Mouse (Mus musculus) gastrocnemius, postnatal 14 days (tissue): ENCODE measurements around the gene Aebp2. TPM values are rescaled to one million over a fixed set of nuclear protein-coding genes. Genes with fewer than 3 reads are reported as not detected.
"Not testable (repeated sequence)": the region's sequence is repeated elsewhere in the genome, so short reads cannot be mapped to it uniquely, and the experiment has no call there.

Experiments
- DNase-seq: peaks from one replicate; pipeline ENCODE4 v3.0.0; 2021; ENCODE audit warnings: mixed read lengths
- intact Hi-C: fragments of 180-260 bp; cut with DNase I; formaldehyde crosslinking; loops from one replicate; pipeline ENCODE4 v1.15.1; 2025; ENCODE audit warnings: low total_unique reads
- total RNA-seq, 2 experiments: library from RNA; stranded (reverse); gene quantifications; 2 replicates each; pipeline ENCODE4 v1.2.3; 2021

Aebp2 gene
- total RNA-seq, 2 experiments from 2014 or later: 29.9 to 32.0 TPM

- intact Hi-C loops: no loop called here
- no peak for DNase-seq
These were observed 13.8 kb downstream of the Aebp2 start for GRCm38 (mm10) chr6:140636290-140636689.

DNA sequence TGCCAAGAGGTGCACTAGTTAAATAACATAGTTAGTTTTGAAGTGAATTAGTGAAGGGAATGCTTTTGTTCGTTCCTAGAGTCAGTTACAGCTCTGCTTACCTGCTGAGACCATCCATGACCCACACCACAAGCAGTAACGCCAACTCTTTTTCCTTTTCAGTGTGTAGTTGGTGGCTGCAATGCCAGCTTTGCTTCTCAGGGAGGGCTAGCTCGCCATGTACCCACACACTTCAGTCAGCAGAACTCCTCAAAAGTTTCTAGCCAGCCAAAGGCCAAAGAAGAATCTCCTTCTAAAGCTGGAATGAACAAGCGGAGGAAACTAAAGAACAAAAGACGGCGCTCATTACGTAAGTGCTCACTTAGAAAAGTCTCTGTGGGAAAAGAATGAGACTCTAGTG lies 19.5 kb downstream of the Aebp2 start:
- DNase-seq: no peak
- intact Hi-C loops: no loop called here

- intact Hi-C loops: no loop called here
- no peak for DNase-seq
These were observed 20.2 kb downstream of the Aebp2 start for GRCm38 (mm10) chr6:140642655-140643054.

DNA sequence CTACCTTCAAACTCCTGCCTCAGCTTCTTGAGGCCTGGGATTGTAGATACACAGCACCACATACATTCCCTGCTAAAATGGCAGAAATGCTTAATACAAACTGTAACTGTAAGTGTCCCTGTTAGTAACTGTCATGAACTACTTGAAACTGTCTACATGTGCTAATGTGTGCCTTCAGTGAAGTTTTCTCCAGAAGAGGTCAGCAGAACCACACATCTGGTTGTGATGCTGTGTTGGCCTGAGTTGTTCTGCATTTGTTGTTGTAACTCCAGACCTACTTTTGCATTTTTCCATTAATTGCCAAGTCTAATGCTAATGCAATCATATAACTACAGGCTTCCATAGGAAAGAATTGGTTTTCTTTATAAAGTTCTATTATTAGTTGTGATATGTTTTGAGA lies 23.5 kb downstream of the Aebp2 start:
- intact Hi-C loops: no loop called here
- DNase-seq: no peak

DNA sequence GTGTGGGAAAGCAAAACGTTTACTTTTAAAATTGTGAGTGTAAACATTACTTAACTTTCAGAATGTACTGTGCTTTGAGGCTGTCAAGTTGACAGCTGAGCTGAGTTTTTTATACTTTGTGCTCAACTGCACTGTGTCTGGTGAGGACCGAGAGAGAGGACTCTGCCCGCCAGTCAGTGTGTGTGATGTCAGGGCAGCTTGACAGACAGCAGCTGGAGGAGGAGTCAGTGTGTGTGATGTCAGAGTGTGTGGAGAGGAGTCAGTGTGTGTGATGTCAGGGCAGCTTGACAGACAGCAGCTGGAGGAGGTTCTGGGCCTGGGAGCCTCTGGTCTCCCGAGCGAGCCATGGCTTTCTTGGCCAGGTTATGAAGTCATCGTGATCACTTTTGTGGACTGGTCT lies 24.4 kb downstream of the Aebp2 start:
- intact Hi-C loops: no loop called here
- DNase-seq: no peak

- no peak for DNase-seq
- intact Hi-C loops: no loop called here
These were observed 27.3 kb downstream of the Aebp2 start for GRCm38 (mm10) chr6:140649812-140650211.

GRCm38 (mm10) chr6:140651923-140652322 lies 29.5 kb downstream of the Aebp2 start:
- DNase-seq: no peak
- intact Hi-C loops: no loop called here

DNA sequence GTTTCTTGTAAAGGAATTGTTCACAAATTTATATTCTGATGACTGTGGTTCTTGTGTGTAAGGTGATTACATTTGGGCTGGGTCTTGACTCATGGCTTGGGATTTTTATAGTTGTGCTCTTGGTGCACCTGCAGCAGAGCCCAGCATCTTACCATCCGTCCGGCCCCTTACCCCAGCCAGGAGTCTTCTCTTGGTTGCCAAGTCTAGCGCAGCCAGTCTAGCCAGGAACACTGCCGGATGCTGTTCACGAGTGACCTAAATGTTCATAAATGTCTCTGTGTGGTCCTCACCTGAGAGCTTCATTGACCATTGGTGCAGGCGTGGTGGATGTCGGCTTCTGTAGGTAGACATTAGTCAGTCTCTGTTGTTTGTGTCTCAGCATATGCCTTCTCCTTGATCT lies 33.0 kb downstream of the Aebp2 start:
- no peak for DNase-seq
- intact Hi-C loops: no loop called here

DNA sequence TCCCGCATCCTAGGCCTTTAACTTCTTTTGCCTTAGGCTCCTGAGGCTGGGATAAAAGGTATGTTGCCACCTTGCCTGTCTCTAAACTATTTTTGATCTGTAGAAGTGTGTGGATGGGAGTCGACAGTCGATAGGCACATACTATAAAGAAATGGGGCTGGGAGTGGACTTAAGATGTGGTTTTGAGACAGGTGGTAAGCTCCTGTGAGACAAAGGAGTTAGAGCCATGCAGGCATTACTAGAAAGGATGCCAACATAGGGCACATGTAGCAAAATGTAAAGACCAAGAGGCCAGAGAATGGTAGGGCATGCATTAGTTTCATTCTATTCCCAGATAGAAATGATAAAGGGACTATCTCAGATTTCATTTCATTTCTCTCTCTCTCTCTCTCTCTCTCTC lies 34.5 kb downstream of the Aebp2 start:
- DNase-seq: no peak
- intact Hi-C loops: no loop called here

DNA sequence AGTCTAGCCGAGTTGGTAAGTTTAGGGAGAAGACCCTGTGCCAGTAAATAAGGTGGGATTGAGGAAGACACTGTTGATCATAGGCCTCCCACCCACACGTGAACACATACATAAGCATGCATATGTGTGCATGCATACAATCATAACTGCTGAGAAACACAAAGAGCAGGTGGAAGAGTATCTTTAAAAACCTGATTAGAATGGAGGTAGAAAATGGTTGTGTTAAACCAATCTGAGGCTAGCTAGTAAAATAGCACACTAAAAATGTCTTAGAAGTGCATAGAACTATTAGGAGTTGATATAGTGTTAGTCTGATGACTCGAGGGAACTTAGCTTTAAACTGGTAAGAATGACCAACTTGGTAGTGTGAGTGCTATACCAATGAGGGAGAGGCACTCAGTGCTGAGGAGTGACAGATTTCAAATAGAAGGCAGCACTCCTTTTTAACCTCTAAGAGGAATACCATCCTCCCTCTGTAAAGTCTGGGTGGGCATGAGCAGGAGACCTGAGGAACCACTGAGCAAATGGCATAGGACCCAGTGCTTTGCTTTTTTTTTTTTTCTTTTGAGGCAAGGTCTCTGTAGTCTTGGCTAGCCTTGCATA lies 35.6 kb downstream of the Aebp2 start:
- DNase-seq: no peak
- intact Hi-C loops: no loop called here

DNA sequence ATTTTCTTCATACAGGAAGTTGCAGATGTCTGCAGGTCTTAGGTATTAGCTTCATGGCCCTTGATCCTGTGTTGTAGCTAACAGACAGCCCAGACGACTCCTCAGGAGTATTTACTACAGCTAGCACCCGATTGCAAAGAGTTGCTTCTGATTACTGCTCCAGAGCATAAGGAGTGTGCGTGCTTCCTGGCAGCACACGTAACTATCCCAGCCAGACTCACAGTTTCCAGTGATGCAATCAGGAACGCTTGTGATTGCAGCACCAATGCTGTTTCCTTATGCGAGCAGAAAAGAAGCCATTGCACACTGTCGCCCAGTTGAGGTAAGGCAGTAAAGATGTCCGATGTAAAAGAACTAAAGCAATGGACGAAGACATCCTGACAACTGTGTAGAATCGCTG lies 38.6 kb downstream of the Aebp2 start:
- intact Hi-C loops: no loop called here
- DNase-seq: no peak

GRCm38 (mm10) chr6:140661777-140662176 lies 39.3 kb downstream of the Aebp2 start:
- no peak for DNase-seq
- intact Hi-C loops: no loop called here

DNA sequence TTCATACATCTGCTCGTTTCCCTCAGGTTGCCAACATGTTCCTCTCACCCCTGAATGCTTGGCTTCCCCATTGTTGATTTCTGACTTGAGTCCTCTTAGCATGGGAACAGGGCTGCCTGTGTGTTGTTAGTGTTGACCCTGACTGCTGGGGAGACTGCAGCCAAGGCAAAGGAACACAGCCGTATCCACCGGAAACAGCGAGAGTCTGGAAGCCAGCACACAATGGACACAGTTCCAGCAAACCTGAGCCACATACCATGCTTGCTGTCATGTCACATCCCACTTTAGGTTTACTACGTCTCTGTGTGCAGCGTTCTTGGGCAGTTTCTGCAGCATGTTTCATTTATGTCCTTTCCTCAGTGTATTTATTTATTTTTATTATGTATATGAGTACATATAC lies 39.8 kb downstream of the Aebp2 start:
- DNase-seq: no peak
- intact Hi-C loops: no loop called here

DNA sequence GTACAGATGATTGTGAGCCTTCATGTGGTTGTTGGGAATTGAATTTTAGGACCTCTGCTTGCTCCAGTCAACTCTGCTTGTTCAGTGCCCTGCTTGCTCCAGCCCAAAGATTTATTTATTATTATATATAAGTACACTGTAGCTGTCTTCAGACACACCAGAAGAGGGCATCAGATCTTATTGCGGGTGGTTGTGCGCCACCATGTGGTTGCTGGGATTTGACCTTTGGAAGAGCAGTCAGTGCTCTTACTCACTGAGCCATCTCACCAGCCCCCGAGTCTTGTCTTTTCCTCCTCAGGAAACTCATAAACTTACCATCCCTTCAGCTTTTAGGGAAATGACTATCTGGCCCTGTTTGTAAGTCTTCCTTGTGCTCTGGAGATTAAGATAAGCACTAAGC lies 40.2 kb downstream of the Aebp2 start:
- DNase-seq, intact Hi-C loops: not testable (repeated sequence)

DNA sequence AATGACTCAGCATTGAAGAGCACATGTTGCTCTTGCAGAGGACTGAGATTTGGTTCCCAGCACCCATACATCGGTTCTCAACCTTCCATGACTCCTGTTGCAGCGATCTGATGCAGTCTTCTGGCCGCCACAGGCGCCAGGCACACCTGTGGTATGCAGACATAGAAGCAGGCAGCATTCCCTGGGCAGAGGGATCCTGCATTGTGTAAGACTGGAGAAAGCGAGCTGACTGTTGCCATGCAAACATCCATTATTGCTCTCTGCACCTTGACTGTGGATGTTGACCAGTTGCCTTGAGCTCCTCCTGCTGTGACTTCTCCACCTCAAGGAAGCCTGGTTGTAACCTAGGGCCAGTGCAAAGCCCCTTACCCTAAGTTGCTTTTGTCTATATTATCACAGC lies 42.1 kb downstream of the Aebp2 start:
- intact Hi-C loops: no loop called here
- no peak for DNase-seq

- no peak for DNase-seq
These were observed 44.2 kb downstream of the Aebp2 start for GRCm38 (mm10) chr6:140666486-140667240.

GRCm38 (mm10) chr6:140667289-140667906 lies 44.9 kb downstream of the Aebp2 start:
- no peak for DNase-seq
- intact Hi-C loops: no loop called here

More at GRCm38 (mm10) chr6:140666486-140667240, 44.2 kb downstream of the Aebp2 start:
- intact Hi-C loops: no loop called here

- intact Hi-C loops: no loop called here
- no peak for DNase-seq
These were observed 52.0 kb downstream of the Aebp2 start for GRCm38 (mm10) chr6:140674414-140674813.

- DNase-seq: no peak
- intact Hi-C loops: no loop called here
These were observed 53.6 kb downstream of the Aebp2 start for GRCm38 (mm10) chr6:140676094-140676493.

DNA sequence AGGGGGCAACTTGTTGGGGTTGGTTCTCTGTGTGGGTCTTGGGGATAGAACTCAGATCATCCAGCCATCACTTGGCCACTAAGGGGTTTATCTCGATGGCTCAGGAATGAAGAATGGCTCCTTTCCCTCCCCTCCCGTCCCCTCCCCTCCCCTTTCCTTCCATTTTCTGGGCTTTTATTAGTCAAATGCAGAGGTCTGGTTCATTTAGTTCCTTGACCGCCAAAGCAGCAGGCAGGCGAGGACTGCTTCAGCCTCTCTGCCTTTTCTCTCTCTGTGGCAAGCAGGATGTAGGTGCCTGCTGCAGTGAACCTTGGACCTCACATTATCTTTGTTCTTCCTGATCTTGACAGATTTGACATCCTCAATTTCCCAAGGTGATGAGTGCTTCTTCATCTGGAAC lies 54.6 kb downstream of the Aebp2 start:
- no peak for DNase-seq
- intact Hi-C loops: no loop called here

GRCm38 (mm10) chr6:140677960-140678359 lies 55.5 kb downstream of the Aebp2 start:
- DNase-seq: no peak
- intact Hi-C loops: no loop called here
